Mouse (Mus musculus): ENCODE data around the gene Ncor1.

Ncor1 gene

DNA sequence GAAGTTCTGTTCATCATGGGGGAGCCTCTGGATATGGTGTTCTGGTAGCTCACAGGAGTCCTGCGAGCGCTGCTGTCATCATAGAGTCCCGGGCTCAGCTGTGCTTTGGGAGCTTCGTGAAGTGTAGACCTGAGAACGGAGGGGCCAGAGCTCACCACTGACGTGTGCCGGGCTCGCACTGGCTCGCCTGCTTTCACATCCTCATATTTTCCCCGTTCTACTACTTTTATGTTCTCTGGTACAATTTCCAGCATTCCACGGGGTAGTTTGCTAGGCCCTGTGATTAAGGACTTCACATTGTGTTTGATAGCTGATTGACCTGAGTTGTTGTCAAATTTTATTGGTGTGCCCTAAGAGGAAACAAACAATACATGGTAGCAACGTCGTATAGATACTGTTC lies 115.3 kb downstream of the Ncor1 start:
- 93% methylated on average over 13 of the region's 13 CpGs for WGBS

GRCm38 (mm10) chr11:62332228-62332627 lies 126.1 kb downstream of the Ncor1 start:
- WGBS = 71% methylated on average over 4 of the region's 4 CpGs

DNA sequence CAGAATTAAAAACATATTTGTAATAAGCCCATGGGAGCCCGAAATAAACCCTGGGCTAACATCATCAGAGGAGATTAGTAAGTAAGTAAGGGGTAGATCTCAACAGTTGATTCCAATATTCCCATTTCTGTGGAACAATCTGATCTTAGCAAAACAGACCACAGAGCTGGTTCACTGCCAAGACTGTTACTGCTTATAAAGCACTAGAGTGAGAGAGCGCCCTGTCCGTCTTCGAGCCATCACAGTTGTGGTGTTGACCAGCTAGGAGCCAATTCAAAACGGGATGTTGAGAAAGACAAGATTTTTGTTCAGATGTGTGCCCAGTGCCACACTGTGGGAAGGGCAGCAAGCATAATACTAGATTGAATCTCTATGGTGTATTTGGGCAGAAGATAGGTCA lies 127.2 kb downstream of the Ncor1 start:
- WGBS = 62% methylated on average over 5 of the region's 5 CpGs

DNA sequence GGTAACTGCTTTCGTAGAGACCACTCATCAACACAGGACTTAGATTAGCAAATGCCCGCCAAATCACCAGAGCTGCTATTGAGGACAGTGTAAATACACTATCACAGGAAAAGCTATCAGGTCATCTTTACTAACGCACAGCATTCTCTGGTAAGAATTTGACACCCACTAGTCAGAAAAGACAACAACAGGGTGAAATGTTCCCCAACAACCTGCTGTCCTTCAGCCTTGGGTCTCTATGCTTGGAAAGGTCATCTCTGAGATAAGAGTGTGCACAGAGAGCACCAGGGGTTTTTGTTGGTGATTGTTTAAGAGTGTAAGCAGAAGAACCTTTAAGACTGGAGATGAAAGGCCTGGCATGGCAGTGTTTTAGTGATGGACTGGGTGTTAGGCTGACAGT lies 134.7 kb downstream of the Ncor1 start:
- WGBS = 90% methylated on average over 3 of the region's 3 CpGs

- 78% methylated on average over 3 of the region's 3 CpGs for WGBS
Observed at GRCm38 (mm10) chr11:62320097-62320496, 138.2 kb downstream of the Ncor1 start.

GRCm38 (mm10) chr11:62317746-62318145 lies 140.6 kb downstream of the Ncor1 start:
- WGBS = 42% methylated on average over 11 of the region's 11 CpGs

DNA sequence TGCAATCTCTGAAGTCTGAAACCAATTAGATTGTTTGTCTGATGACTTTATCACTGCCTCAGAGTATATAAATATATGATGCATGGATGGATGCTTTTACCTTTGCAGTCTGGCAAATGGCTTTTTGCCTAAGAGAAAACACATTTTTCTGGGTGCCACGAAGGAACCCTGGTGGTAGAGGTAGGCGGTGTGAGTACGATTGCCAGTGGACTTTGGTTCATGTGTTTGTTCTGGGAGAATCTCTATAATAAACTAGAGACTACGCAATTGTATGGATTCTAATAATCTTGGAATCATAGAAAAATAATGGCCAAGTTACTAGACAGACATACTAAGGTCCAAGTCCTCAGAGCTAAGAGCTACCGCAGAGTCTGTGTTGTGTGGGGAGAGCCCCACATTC lies 143.4 kb downstream of the Ncor1 start:
- WGBS = 79% methylated on average over 5 of the region's 5 CpGs

GRCm38 (mm10) chr11:62309296-62309695 lies 149.0 kb downstream of the Ncor1 start:
- WGBS = 88% methylated on average over 2 of the region's 2 CpGs

DNA sequence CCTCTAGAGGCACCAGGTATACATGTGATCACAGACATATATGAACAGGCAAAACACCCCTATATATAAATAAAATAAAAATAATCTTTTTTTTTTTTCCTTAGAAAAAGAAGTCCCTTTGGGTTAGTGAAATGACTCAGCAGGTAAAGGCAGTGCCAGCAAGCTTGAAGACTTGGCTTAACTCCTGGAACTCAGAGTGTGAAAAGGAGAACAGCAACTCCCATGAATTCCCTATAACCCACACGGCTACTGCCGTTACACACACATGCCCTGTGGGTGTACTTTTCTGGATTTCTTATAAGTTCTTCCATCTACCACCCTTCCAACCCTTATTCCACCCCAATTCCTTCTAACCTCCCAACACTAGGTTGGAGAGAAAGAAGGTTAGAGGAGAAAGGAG lies 152.5 kb downstream of the Ncor1 start:
- WGBS = 42% methylated on average over 2 of the region's 2 CpGs

- 79% methylated on average over 6 of the region's 6 CpGs for WGBS
Observed at GRCm38 (mm10) chr11:62298883-62299282, 159.5 kb downstream of the Ncor1 start.

DNA sequence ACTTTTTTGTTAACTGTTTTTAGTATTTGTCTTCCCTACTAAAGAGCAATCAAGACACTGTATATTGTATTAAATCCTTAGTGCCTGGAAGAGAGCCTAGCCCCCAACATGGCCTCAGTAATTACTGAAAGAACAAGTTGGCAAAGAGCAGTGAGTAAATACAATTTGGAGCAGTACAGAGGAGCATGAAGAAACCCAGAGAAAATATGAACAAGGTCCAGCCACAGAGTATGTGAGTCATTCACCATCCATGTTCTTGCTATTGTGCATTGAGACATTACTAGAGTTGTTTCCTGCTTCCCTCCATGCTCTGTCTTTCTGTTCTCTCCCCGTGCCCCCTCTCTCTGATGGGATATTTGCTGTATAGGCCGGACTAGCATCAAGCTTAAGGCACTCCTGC lies 164.2 kb downstream of the Ncor1 start:
- 84% methylated on average over 2 of the region's 2 CpGs for WGBS

GRCm38 (mm10) chr11:62287700-62288099 lies 170.6 kb downstream of the Ncor1 start:
- 95% methylated on average over 1 of the region's 1 CpGs for WGBS

DNA sequence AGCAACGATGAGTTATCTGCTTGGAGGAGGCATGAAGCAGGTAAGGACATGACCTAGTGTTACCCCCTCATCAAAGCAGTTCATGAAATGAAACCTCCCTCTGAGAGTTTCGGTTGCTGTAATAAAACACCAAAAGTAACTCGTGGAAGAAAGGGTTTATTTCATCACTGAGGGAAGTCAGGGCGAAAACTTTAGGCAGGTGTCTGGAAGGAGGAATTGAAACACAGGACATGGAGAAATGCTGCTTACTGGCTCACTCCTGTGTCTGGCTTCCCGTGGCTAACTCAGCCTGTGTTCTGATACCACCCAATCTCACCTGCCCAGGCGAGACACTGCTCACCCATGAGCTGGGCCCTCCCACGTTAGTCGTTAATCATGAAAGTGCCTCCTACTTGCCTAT lies 173.3 kb downstream of the Ncor1 start:
- WGBS = 77% methylated on average over 8 of the region's 8 CpGs

GRCm38 (mm10) chr11:62284020-62284419 lies 174.3 kb downstream of the Ncor1 start:
- 87% methylated on average over 3 of the region's 3 CpGs for WGBS

DNA sequence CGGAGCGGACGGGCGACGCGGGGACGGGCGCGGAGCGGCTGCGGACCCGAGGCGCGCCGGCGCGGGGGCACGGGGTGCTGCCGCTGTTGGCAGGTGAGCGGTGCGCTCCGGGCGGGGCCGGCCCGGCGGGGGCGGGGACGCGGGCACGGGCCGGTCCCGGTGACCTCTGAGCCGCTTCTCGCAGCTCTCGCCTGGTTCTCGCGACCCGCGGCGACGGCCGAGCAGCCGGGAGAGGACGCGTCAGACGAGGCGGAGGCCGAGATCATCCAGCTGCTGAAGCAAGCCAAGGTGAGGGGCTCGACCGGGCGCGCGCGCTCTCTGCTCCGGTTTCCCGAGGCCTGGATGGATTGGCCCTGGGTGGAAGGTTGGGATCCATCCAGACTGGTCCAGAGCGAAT lies 176.7 kb downstream of the Ncor1 start:
- under 1% methylated on average over 56 of the region's 57 CpGs for WGBS

- under 1% methylated on average over 68 of the region's 68 CpGs for WGBS
Observed at GRCm38 (mm10) chr11:62280675-62281600, 177.4 kb downstream of the Ncor1 start, which contains the start of the genes Zswim7 and Ttc19. Gene Zswim7, minus strand, starts transcription at chr11:62281375. Gene Ttc19, plus strand, starts transcription at chr11:62281473.

DNA sequence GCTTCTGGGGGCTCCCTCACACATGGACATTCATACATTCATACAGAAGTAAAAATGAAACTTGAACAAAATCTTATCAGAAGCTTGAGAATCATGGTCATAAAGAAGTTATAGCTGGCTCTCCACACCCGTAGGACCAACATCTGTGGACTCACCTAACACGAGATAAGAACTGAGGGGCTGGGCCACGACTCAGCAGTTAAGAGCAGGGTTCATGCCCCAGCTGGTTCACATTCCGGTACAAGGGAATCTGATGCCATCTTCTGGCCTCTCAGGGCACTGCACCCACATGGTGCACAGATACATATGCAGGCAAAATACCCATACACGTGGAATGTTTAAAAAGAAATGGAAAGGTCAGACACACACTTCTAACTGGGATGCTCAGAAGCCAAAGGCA lies 180.3 kb downstream of the Ncor1 start:
- 24% methylated on average over 5 of the region's 5 CpGs for WGBS

DNA sequence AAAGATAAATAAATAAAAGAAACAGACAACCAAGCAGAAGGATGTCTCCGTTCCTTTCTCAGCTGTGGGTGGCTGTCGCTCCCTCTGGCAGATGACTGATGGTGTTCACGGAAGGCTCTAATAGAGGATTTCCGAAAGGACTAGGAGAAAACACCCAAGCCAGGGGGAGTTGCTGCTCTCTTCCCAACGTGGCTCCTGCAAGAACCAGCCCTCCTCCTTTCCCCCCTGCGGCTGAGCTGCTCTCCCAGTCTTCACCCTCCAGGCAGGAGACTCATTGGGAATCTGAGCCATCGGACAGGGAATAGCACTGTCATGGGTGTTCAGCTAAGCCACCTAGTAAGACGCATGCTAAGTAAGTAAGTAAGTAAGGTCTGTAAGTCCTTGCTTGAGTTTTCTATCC lies 181.3 kb downstream of the Ncor1 start:
- WGBS = 60% methylated on average over 8 of the region's 8 CpGs

DNA sequence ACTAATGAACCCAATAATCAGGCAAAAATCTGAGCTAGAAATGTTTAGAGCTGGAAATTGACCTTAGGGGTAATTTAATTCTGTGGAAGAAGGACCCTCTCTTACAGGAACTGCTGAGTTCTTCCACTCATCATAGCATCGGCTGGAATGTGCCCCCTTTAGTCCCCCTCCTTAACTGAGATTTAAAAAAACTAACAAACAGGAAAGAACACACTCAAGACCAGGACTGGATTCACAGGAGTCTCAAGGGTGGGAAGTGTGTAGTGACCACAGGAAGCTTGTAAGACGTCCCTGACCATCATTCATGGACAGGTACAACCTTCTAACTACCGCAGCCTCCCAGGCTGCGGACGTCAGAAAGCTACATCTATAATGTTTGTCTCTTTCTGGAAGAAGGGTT lies 187.5 kb downstream of the Ncor1 start:
- 80% methylated on average over 5 of the region's 5 CpGs for WGBS

DNA sequence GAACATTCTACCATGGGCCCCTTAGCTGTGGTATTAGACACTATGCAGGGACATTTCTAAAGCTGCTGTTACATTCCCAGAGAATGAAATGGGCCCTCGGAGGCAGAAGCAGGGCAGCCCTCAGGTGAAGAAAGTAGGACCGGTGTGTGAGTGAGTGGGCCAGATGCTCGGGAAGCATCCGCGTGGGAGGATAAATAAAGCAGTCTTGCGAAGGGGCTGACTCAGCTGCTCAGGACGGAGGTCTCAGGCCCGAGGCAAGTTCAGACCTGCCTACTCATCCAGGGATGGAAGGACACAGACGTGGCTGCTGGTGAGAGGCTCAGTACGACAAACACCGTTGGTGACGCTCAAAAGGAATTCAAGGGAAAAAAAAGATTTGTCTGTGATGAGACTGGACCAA lies 189.2 kb downstream of the Ncor1 start:
- 66% methylated on average over 12 of the region's 12 CpGs for whole genome bisulfite sequencing

DNA sequence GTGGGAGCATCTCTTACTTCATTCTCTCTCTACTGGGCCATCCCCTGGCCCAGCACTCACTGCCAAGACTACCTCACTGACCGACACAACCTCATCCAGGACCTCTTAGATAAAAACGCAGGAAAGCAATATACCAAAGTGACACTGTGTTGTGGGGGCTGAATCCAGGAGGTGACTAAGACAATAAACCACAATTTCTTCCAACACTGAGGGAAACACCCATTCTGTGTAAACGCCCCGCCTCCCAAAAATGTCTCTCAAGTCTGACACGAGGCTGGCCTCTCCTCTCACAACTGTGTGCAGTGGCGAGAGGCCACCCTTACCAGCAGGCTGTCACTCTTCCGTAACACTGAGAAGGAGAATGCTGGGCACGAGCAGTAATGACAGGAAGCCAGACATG lies 190.0 kb downstream of the Ncor1 start:
- WGBS = 85% methylated on average over 8 of the region's 8 CpGs

- 84% methylated on average over 17 of the region's 17 CpGs for WGBS
Observed at GRCm38 (mm10) chr11:62266466-62267214, 191.7 kb downstream of the Ncor1 start.

Data from cerebral cortex, adult 2 months (tissue).